Mouse (Mus musculus): Measurements from ENCODE around the gene Cds1.

Gene Cds1

GRCm38 (mm10) chr5:101764554-101765347 is at the start of gene Cds1:
Gene Cds1 (plus strand): TSS chr5:101765130.
- no peak for DNase-seq (ENCODE audit: extremely low read depth, low read depth)

- DNase-seq (ENCODE audit: extremely low read depth, low read depth), result no peak
Observed at GRCm38 (mm10) chr5:101724216-101724615, 40.7 kb upstream of the Cds1 start.

- no peak for DNase-seq (ENCODE audit: extremely low read depth, low read depth)
Observed at GRCm38 (mm10) chr5:101724756-101725155, 40.2 kb upstream of the Cds1 start.

- DNase-seq (ENCODE audit: extremely low read depth, low read depth), result no peak
Observed at GRCm38 (mm10) chr5:101725703-101726102, 39.2 kb upstream of the Cds1 start.

GRCm38 (mm10) chr5:101726371-101726770 is 38.6 kb upstream of the Cds1 start:
- DNase-seq (ENCODE audit: extremely low read depth, low read depth), result no peak

- DNase-seq (ENCODE audit: extremely low read depth, low read depth), result no peak
Observed at GRCm38 (mm10) chr5:101728304-101728905, 36.5 kb upstream of the Cds1 start.

GRCm38 (mm10) chr5:101737341-101737740 is 27.6 kb upstream of the Cds1 start:
- no peak for DNase-seq (ENCODE audit: extremely low read depth, low read depth)

GRCm38 (mm10) chr5:101740471-101741223 is 24.3 kb upstream of the Cds1 start:
- DNase-seq (ENCODE audit: extremely low read depth, low read depth), result no peak

- DNase-seq (ENCODE audit: extremely low read depth, low read depth), result no peak
Observed at GRCm38 (mm10) chr5:101741224-101741591, 23.7 kb upstream of the Cds1 start.

- no peak for DNase-seq (ENCODE audit: extremely low read depth, low read depth)
Observed at GRCm38 (mm10) chr5:101742014-101742413, 22.9 kb upstream of the Cds1 start.

- no peak for DNase-seq (ENCODE audit: extremely low read depth, low read depth)
Observed at GRCm38 (mm10) chr5:101742425-101742824, 22.5 kb upstream of the Cds1 start.

GRCm38 (mm10) chr5:101744886-101745285 is 20.0 kb upstream of the Cds1 start:
- no peak for DNase-seq (ENCODE audit: extremely low read depth, low read depth)

GRCm38 (mm10) chr5:101753680-101754079 is 11.2 kb upstream of the Cds1 start:
- DNase-seq (ENCODE audit: extremely low read depth, low read depth), result no peak

- DNase-seq (ENCODE audit: extremely low read depth, low read depth), result no peak
Observed at GRCm38 (mm10) chr5:101757669-101758068, 7.3 kb upstream of the Cds1 start.

GRCm38 (mm10) chr5:101761685-101762084 is 3.2 kb upstream of the Cds1 start:
- DNase-seq (ENCODE audit: extremely low read depth, low read depth), result no peak

- DNase-seq (ENCODE audit: extremely low read depth, low read depth), result no peak
Observed at GRCm38 (mm10) chr5:101763571-101763970, 1.4 kb upstream of the Cds1 start.

- DNase-seq (ENCODE audit: extremely low read depth, low read depth), result no peak
Observed at GRCm38 (mm10) chr5:101765390-101765901, 516 bp downstream of the Cds1 start.

- DNase-seq (ENCODE audit: extremely low read depth, low read depth), result no peak
Observed at GRCm38 (mm10) chr5:101766248-101766647, 1.3 kb downstream of the Cds1 start.

- DNase-seq (ENCODE audit: extremely low read depth, low read depth), result no peak
Observed at GRCm38 (mm10) chr5:101767086-101767485, 2.2 kb downstream of the Cds1 start.

- DNase-seq (ENCODE audit: extremely low read depth, low read depth), result no peak
Observed at GRCm38 (mm10) chr5:101767486-101767885, 2.6 kb downstream of the Cds1 start.

GRCm38 (mm10) chr5:101768558-101768957 is 3.6 kb downstream of the Cds1 start:
- no peak for DNase-seq (ENCODE audit: extremely low read depth, low read depth)

- no peak for DNase-seq (ENCODE audit: extremely low read depth, low read depth)
Observed at GRCm38 (mm10) chr5:101772621-101773020, 7.7 kb downstream of the Cds1 start.
